Mouse (Mus musculus): Measurements from ENCODE around the gene Bcl9l.

DNA sequence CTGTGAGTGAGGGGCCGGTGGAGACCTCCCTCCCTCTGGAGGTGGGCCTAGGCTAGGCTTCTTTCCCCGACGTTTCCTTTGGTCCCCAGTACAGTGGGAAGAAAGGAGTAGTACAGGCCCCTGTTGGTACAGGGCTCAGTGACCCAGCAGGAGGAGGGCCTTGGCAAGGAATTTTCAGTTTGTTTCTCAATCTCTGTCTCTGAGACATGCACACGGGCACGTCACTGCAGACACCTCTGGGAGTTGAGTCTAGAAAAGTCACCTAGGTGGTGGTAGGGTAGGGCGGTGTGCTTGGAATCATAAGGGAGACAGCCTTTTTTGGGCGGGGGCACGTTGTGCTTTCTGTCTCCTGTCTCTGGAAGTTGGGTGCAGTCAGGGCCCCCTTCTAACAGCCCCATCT is 5.8 kb downstream of the Bcl9l start:
- no peak for TF ChIP-seq CTCF (IDR thresholded peaks at IDR 0.05; ENCODE audit: extremely low read depth, insufficient read length, insufficient replicate concordance, low read depth, low read length)
- no peak for TF ChIP-seq POLR2A (IDR thresholded peaks at IDR 0.05; ENCODE audit: low read depth, low read length)

Data from small intestine, adult 2 months (tissue).